Mouse (Mus musculus): ENCODE results near the gene Gstm4.
"Not testable (repeated sequence)": the region's sequence is repeated elsewhere in the genome, so short reads cannot be mapped to it uniquely, and the experiment has no call there.

Gene Gstm4

GRCm38 (mm10) chr3:108016468-108016867 is 28.2 kb downstream of the Gstm4 start:
- not testable (repeated sequence) for DNase-seq (ENCODE audit: low read depth)

- no peak for DNase-seq (ENCODE audit: low read depth)
These were observed 29.7 kb downstream of the Gstm4 start for GRCm38 (mm10) chr3:108014974-108015346.

GRCm38 (mm10) chr3:108014098-108014973 is 30.4 kb downstream of the Gstm4 start:
- DNase-seq (ENCODE audit: low read depth): no peak

- DNase-seq (ENCODE audit: low read depth): peak; percentile 71
These were observed 31.3 kb downstream of the Gstm4 start for GRCm38 (mm10) chr3:108013331-108013871.

GRCm38 (mm10) chr3:108011558-108011957 is 33.1 kb downstream of the Gstm4 start:
- DNase-seq (ENCODE audit: low read depth): no peak

GRCm38 (mm10) chr3:108010286-108010685 is 34.4 kb downstream of the Gstm4 start:
- DNase-seq (ENCODE audit: low read depth): no peak

GRCm38 (mm10) chr3:108002021-108002420 is 42.7 kb downstream of the Gstm4 start:
- DNase-seq (ENCODE audit: low read depth): peak; percentile 37

GRCm38 (mm10) chr3:107999491-107999890 is 45.2 kb downstream of the Gstm4 start:
- DNase-seq (ENCODE audit: low read depth): no peak

GRCm38 (mm10) chr3:107998591-107998990 is 46.1 kb downstream of the Gstm4 start:
- DNase-seq (ENCODE audit: low read depth): no peak

- DNase-seq (ENCODE audit: low read depth): no peak
These were observed 48.1 kb downstream of the Gstm4 start for GRCm38 (mm10) chr3:107996576-107996975.

GRCm38 (mm10) chr3:107995974-107996373 is 48.7 kb downstream of the Gstm4 start:
- DNase-seq (ENCODE audit: low read depth): not testable (repeated sequence)

All from 416B (cell line).